In the genomic region with DNA sequence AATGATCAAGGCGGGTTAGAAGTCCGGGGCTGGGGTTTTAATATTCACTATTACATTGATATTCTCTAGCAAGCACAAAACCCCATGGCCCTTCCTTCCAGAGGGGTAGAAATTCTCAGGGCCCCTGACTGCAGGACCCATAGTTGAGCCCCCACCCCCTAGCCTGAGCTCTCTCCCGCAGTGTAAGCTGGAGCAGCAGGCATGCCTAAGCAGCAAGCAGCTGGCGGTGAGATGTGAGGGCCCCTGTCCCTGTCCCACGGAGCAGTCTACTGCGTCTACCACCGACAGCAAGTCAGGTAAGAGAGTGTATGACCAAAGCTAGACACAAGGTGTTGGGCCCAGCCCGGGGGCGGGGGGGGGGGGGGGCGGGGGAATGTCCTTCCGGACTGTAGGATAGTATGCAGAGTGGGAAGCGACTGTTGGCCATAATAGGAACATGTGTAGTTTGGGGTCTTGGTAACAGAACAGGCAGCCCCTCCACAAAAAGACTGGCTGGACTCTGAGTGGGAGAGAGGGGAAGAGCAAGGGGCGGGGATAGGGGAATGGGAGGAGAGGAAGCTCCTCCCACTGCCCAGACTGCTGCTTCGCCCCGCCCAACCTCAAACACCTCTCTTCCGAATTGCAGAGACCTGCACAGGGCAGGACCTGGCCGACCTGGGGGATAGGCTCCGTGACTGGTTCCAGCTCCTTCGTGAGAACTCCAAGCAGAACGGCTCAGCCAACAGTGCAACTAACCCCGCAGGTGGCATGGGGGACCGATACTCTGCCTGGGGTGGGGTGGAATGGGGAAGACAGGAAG, we compare ENCODE assay signal across 8 mouse cellular contexts. TPM values are rescaled to one million over a fixed set of nuclear protein-coding genes. Genes with fewer than 3 reads are reported as not detected.
A peak's percentile ranks its signal among the peaks of the same experiment; 100 is the strongest.
DNase-seq lines count a peak whose midpoint lies in the region; ATAC-seq and TF ChIP-seq lines count a peak whose summit lies in the region.

No protein-coding gene starts in this region.

- H3K4me2 ChIP-seq in lung, embryonic 14.5 days: peak overlapping the region; percentile 25; the same call in 1 of the 2 replicates
- H3K4me2 ChIP-seq in embryonic facial prominence, embryonic 12.5 days (replicated peaks): peak overlapping the region; percentile 33
- H3K4me2 ChIP-seq in limb, embryonic 11.5 days (ENCODE audit: low read depth, severe bottlenecking): peak overlapping the region; percentile 8; the same call in 1 of the 2 replicates
- H3K4me2 ChIP-seq in neural tube, embryonic 13.5 days: no peak overlapping the region

- no peaks in the 10 kb centered on the region for H3K36me3 ChIP-seq in lung, embryonic 14.5 days (ENCODE audit: insufficient read depth)
- no peaks in the 10 kb centered on the region for H3K36me3 ChIP-seq in embryonic facial prominence, embryonic 12.5 days
- H3K36me3 ChIP-seq in limb, embryonic 11.5 days (ENCODE audit: control insufficient read depth, insufficient read depth, low read length): no peaks in the 10 kb centered on the region
- peaks cover 89% of the 10 kb centered on the region for H3K36me3 ChIP-seq in neural tube, embryonic 13.5 days

- no peaks in the 10 kb centered on the region for H3K4me1 ChIP-seq in lung, embryonic 14.5 days (ENCODE audit: insufficient read depth)
- H3K4me1 ChIP-seq in embryonic facial prominence, embryonic 12.5 days: peaks cover 6% of the 10 kb centered on the region; the same call in 1 of the 2 replicates
- H3K4me1 ChIP-seq in limb, embryonic 11.5 days (ENCODE audit: control insufficient read depth, insufficient read depth, low read length): no peaks in the 10 kb centered on the region
- H3K4me1 ChIP-seq in neural tube, embryonic 13.5 days (replicated peaks): no peaks in the 10 kb centered on the region

- H3K27ac ChIP-seq in lung, embryonic 14.5 days (ENCODE audit: low read depth): no peak overlapping the region
- H3K27ac ChIP-seq in embryonic facial prominence, embryonic 12.5 days: no peak overlapping the region
- H3K27ac ChIP-seq in limb, embryonic 11.5 days (replicated peaks; ENCODE audit: low read depth, low read length): no peak overlapping the region
- no peak overlapping the region for H3K27ac ChIP-seq in neural tube, embryonic 13.5 days (replicated peaks)

- 20% methylated on average over 22 of the region's 22 CpGs for WGBS in lung, embryonic 14.5 days
- 20% methylated on average over 22 of the region's 22 CpGs for WGBS in embryonic facial prominence, embryonic 12.5 days
- 23% methylated on average over 19 of the region's 22 CpGs for WGBS in limb, embryonic 11.5 days
- 31% methylated on average over 22 of the region's 22 CpGs for WGBS in neural tube, embryonic 13.5 days

- no peak overlapping the region for H3K4me3 ChIP-seq in lung, embryonic 14.5 days (ENCODE audit: low read depth, low read length)
- H3K4me3 ChIP-seq in embryonic facial prominence, embryonic 12.5 days: no peak overlapping the region
- no peak overlapping the region for H3K4me3 ChIP-seq in limb, embryonic 11.5 days (ENCODE audit: low read depth, low read length)
- H3K4me3 ChIP-seq in neural tube, embryonic 13.5 days: no peak overlapping the region

- no peaks in the 10 kb centered on the region for H3K9me3 ChIP-seq in lung, embryonic 14.5 days (ENCODE audit: low read depth, low read length)
- H3K9me3 ChIP-seq in embryonic facial prominence, embryonic 12.5 days: no peaks in the 10 kb centered on the region
- no peaks in the 10 kb centered on the region for H3K9me3 ChIP-seq in limb, embryonic 11.5 days (ENCODE audit: control insufficient read depth, low read length)
- no peaks in the 10 kb centered on the region for H3K9me3 ChIP-seq in neural tube, embryonic 13.5 days

- peak; percentile 52; the same call in 1 of the 2 replicates for ATAC-seq in lung, embryonic 14.5 days (ENCODE audit: insufficient read depth)
- ATAC-seq in embryonic facial prominence, embryonic 12.5 days (ENCODE audit: insufficient number of reproducible peaks, insufficient read depth, low FRiP score, low TSS enrichment): 0 out of 2 replicates have a peak, but pooled peaks have one; percentile 35
- ATAC-seq in limb, embryonic 11.5 days (ENCODE audit: insufficient number of reproducible peaks, low FRiP score, low TSS enrichment, low read depth): peak; percentile 57
- ATAC-seq in neural tube, embryonic 13.5 days (ENCODE audit: low read depth): 0 out of 2 replicates have a peak, but pooled peaks have one; percentile 32

- H3K9ac ChIP-seq in lung, embryonic 14.5 days: no peak overlapping the region
- H3K9ac ChIP-seq in embryonic facial prominence, embryonic 12.5 days: no peak overlapping the region
- no peak overlapping the region; the same call in 1 of the 2 replicates for H3K9ac ChIP-seq in limb, embryonic 11.5 days (ENCODE audit: low read length)
- no peak overlapping the region for H3K9ac ChIP-seq in neural tube, embryonic 13.5 days

- intact Hi-C loops in gastrocnemius, postnatal 36 days (cut with DNase I): no loop called here

- peak; percentile 48 for DNase-seq in lung, embryonic 14.5 days
- no peak for DNase-seq in lung, postnatal 4 days
- peak; percentile 53 for DNase-seq in limb, embryonic 11.5 days (ENCODE audit: low spot score)
- DNase-seq in gastrocnemius, postnatal 36 days: no peak
- DNase-seq in adrenal gland, postnatal 10 days: no peak
- DNase-seq in right cerebral cortex, postnatal 36 days (ENCODE audit: low spot score in 2 of 2): no peak

- H3K27me3 ChIP-seq in lung, embryonic 14.5 days (ENCODE audit: insufficient read depth, low read length): no peaks in the 10 kb centered on the region
- no peaks in the 10 kb centered on the region for H3K27me3 ChIP-seq in embryonic facial prominence, embryonic 12.5 days
- no peaks in the 10 kb centered on the region for H3K27me3 ChIP-seq in limb, embryonic 11.5 days (ENCODE audit: control insufficient read depth, insufficient read depth, low read length)
- H3K27me3 ChIP-seq in neural tube, embryonic 13.5 days: no peaks in the 10 kb centered on the region

- TF ChIP-seq CTCF in lung, embryonic 14.5 days (IDR thresholded peaks at IDR 0.05; ENCODE audit: low read depth): no peak

RNA-seq across cellular contexts. Expression of a gene that starts 19.7 kb away (rescaled TPM):
- 1.2 and 1.3 TPM in 2 replicates for polyA plus RNA-seq in lung, embryonic 14.5 days (2014; fragmentation: Nextera tagmentation; extraction: Ambion mirVana)
- polyA plus RNA-seq in embryonic facial prominence, embryonic 12.5 days (2016; fragmentation: Nextera tagmentation; extraction: Ambion mirVana): 10.8 and 11.7 TPM in 2 replicates
- polyA plus RNA-seq in limb, embryonic 11.5 days (2014; fragmentation: Nextera tagmentation; extraction: Ambion mirVana): 1.8 and 2.0 TPM in 2 replicates
- polyA plus RNA-seq in neural tube, embryonic 13.5 days (2015; fragmentation: Nextera tagmentation; extraction: Ambion mirVana): 99.9 and 103 TPM in 2 replicates
- total RNA-seq in gastrocnemius, postnatal 36 days (2021): 1 to 10 TPM; 4.9 to 5.8 TPM
- 10 to 100 TPM; 32.9 to 37.8 TPM for total RNA-seq in adrenal gland, postnatal 10 days (2021)

Comparison
In these comparisons a context has a peak if more than half of its experiments do, and no peak if none do; other contexts are left out.
1. DNase-seq: peak in lung, embryonic 14.5 days (single experiment) and limb, embryonic 11.5 days (single experiment); none in lung, postnatal 4 days (0 of 2), gastrocnemius, postnatal 36 days (0 of 2), adrenal gland, postnatal 10 days (single experiment) and right cerebral cortex, postnatal 36 days (0 of 2).
2. Peak in every context shown above with its lines, with median percentiles within 50 percentile points of each other: ATAC-seq.